Mouse (Mus musculus) adrenal gland, adult 2 months (tissue): ENCODE data around the gene Wnk1. TPM values are rescaled to one million over a fixed set of nuclear protein-coding genes. Genes with fewer than 3 reads are reported as not detected.

Experiments
- DNase-seq: peaks from one replicate; pipeline ENCODE4 v3.0.0; 2021
- polyA plus RNA-seq: library from polyadenylated mRNA; depleted of rRNA; stranded (reverse); fragments of >200 nt; gene quantifications from 2 replicates; pipeline ENCODE4 v1.2.3, GENCODE M21; 2012
- total RNA-seq, 2 experiments: library from RNA; stranded (reverse); gene quantifications; 2 replicates each; pipeline ENCODE4 v1.2.3; 2021

The Wnk1 gene
- total and polyA plus RNA-seq, 3 experiments, result 97.5 to 212 (median 140) TPM

DNA sequence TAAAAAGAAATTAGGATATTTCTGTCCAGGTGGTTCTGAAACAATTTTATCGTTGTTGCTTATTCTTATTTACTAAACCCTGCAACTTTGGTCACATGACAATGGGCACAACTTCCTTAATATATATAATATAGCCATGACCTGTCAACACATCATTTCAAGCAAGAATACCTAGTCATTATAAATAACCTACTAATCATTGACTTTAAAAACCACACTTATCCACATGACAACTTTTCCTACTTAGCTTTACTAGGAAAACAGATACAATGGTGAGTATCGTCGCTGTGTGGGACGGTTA is 2.0 kb upstream of the Wnk1 start:
- DNase-seq, result no peak

DNA sequence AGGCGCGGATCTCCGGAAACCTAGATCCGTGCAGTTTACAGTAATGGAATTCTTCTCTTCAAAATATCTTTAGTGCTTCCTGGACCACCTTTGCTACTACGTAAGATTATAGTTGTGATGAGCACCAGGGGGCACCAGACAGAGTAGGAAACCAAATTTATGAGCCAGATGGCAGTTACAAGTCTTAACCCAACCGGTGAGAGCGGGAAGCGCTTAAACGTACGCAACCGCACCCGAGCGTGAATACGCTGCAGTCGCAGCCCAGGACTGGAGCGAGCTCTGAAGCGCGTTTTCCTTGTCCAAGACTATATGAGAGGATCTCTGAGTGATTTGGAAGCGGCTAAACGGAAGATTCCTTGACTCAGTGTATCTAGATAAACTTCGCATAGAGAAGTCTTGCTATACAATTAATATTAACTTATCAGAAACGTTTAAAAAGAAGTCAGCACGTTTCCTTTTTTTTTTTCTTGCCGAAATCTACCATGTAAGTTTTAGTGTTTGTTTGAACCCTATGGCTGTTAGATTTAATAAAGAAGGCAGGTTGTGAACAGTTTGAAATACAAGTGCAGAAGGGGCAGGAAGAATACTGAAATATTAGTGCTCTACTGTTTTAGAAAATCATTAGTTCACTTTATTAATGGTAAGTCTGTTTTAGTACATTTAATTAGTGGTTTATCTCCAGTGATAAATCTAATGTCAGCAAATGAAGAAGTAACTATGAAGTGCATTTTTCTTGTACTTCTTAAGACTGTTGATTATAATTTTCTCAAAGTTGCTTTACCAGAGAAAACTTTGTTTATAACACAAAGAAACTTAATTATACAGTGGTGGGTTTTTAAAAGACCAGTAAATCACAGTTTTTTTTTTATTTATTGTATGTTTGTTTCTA is 1.4 kb upstream of the Wnk1 start:
- peak; percentile 84 for DNase-seq

DNA sequence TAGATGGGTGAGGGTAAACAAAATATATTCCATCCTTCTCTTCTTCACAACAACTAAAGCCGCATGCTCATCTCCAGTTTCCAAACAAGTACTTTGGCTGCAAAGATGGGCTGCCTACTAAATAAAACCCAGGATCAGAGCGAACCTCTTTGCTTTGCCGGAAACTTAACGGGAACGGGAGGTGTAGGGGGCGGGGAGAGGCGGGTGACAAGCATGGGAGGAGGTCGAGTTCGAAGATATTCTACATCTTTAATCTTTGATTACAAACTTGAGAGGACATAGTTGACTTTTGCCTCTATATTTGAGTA is 738 bp upstream of the Wnk1 start:
- DNase-seq, result peak; percentile 51

DNA sequence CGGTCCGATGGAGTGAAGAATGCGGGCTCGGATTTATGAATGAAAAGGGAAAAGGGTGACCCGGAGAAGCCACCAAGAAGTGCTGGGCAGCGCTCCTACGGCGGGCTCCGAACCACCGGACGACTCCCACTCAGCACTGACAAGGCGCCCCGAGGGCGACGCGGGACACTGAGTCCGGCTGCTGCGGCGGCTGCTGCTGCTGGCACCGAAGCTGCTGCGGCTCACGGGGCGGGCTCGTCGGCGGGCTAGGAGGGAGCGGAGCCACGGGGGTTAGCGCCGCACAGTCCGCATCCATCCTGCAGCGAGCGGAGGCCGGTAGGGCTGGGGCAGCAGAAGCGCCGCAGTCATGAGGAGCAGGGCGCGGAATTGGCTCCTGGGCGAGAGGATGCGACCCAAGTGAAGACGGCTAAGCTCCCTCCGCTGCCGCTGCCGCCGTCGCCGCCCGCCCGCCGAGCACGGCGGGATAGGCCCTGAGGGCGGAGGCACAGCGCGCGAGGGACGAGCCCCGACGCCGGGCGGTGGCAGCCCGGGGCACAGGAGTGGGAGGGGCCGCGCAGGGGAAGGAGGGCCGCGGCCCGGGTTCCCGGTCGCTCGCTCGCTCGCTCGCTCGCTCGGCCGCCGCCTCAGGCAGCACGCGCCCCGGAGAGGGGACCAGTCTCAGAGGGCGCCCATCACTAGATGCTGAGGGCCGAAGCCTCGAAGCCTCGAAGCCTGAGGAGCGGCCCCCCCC is 671 bp downstream of the Wnk1 start:
- peak; percentile 92 for DNase-seq

DNA sequence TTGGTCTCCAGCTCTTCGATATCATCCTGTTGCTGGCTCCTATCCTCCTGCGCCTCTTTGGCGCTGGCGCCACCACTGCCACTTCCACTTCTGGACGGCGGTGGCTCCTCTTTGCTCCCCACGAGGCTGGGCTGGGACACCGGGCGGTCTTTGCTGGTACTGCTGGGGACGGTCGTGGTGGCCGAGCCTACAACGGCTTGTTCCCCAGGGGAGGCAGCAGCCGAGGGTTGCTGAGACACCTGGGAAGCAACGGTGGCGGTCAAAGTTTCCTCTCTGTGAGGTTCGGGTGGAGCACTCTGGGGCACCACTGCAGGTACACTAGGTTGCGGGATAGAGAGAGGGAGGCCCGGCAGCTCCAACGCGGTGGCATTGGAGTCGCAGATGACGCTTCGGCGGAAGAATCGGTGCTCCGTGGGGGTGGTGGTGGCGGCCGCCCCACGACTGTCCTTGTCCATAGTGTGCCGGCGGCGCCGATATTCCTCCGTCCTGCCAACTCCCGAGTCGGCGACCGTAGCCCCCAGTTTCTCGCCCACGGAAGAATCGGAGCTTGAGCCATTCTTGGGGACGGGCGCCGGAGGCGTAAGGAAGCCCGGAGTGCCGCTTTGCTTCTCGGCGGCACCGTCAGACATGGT is 1.4 kb downstream of the Wnk1 start:
- DNase-seq, result peak; percentile 85

DNA sequence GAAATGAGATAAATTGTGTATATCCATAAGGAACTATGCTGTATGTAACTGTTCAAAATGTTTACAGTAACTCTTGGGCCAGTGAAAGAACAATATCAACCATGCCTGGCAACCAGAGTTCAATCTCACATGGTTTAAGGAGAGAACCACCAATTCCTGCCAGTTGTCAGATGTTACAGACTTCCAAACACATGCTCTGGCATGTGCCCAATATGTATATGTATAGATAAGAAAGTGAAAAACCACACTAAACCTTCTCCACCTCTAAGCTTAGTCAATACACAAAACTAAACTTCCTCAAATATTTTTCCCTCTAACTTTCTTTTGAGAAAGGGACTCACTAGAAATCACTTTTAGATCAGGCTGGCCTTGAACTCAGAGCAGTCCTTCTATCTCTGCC is 13.9 kb downstream of the Wnk1 start:
- DNase-seq, result no peak

DNA sequence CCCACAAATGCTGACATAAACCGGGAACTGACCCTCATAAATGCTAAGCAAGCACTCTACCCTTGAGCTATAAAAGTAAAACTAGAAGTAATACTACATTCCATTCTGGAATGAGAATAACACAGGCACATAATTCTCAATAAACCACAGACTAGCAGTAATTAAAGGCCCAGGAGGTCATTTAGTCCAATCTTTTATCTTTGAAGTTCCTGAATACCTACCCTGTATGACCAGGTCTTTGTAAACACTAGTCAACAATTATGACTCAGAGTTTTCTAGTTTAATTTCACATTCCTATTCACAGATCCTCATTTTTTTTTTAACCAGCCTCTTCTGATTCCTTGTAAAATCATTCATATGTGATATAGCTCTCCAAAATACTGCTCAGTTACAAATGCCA is 14.7 kb downstream of the Wnk1 start:
- DNase-seq, result no peak

DNA sequence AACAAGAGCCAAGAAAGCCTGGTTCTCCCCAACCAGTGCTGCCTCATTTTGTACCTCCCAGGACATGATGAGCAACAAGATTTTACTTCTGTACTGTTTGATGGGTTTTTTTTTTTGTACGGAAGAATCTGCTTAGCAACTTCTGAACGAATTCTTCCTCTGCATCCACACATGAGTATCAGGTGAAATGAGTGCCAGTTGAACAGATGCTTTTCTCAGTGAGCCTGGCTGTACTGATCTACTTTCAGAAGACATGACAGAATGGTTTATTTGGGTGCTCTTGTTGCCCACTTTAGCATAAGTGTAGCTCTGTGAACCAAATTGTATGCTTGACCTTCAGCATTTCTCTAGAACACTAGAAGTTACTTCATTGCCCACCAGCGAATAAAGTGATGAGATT is 16.4 kb downstream of the Wnk1 start:
- DNase-seq, result no peak

DNA sequence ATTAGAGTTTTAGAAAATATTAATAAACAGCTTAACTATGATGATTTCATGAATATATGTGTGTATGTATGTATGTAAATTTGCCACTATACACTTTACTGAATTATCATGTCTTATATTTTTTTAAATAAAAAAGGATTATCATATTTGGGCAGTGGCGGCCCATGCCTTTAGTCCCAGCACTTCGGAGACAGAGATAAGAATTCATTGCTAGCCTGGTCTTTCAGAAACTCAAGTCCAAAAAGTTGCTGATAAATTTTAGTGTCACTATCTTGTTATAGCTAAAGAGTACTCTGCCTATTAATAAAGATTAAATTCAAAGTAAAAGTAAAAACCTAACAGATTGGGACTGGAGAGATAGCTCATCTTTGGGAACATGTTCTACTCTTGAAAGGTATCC is 18.8 kb downstream of the Wnk1 start:
- no peak for DNase-seq

DNA sequence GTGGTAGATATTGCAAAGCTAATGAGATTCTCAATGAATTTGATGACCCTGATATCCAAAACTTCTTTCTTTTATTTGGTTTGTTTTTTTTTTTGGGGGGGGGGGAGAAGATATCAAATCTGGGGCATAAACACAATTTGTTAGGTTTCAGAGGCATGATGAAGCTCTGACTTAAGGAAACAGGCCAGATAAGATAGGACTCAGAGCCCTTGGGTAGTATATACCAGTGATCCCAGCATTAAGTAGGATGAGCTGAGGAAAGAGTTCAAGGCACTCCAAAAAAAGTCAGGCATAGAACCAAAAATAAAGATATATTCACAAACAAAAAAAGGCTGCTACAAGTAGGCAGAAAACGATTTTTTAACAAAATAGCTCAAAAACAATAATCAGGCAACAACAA is 25.3 kb downstream of the Wnk1 start:
- DNase-seq, result no peak

DNA sequence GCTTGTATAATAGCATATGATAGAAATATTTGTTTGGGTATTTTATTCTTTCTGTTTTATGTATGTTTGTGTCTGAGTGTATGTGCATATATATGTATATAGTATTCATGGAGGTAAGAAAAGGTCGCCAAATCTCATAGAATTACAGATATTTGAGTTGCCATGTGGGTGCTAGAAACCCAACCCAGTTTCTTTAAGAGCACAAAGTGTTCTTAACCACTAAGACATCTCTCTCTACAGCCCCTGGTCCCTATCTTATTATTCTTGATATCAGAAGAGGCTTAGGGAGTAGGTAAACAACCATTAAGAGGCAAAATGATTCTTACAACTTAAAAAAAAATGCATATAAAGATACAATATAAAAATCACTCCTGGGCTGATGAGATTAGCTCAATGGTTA is 27.0 kb downstream of the Wnk1 start:
- no peak for DNase-seq

DNA sequence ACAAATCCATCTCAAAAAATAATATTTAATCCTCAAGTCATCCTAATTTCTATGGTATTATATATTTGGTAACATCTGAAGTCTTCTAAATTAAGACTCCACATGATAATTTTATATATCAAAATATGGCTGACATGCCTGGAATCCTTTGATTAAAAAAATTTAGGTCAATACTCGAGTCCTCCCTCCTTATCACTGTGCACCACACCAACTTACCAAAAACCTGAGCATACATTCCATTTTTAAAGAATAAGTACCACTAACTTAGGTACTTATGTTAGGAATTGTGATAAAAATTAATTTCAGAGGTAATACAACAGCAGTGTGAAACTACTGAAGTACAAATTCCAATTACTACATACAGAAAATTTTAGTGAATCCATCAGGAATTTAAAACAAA is 27.5 kb downstream of the Wnk1 start:
- no peak for DNase-seq

DNA sequence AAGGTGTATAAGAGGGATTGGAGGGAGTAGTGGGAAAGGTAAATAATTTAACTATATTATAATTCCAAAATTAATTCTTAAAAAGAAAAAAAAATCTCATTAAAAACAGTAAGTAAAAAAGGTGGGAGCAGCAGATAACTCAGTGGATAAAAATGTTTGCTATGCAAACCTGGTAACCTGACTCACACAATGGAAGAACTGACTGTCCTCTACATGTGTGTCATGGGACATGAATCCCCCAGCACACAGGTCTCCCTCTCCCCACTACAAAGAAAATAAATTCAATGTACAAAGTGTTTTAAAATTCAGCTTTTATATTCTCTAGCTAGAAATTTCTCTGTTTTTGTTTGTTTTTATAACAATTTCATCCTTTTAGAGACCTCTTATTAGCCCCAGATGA is 27.9 kb downstream of the Wnk1 start:
- no peak for DNase-seq

DNA sequence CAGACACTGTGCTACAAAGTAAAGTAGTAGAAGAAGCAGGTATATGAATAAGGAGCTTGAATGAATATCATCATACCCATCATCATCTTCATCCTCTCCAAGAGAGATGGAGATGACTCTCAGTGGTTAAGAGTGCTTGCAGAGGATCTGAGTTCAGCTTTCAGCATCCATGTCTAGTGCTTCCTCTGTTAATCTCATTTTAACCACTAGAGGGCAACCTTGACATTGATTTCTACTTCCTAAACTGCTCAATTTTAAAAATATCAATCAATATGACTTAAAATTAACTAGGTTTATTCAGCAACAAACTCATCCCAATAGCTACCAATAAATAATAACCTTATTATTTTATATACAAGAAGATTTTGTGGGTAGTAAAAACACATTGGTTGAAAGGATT is 36.8 kb downstream of the Wnk1 start:
- DNase-seq, result no peak

DNA sequence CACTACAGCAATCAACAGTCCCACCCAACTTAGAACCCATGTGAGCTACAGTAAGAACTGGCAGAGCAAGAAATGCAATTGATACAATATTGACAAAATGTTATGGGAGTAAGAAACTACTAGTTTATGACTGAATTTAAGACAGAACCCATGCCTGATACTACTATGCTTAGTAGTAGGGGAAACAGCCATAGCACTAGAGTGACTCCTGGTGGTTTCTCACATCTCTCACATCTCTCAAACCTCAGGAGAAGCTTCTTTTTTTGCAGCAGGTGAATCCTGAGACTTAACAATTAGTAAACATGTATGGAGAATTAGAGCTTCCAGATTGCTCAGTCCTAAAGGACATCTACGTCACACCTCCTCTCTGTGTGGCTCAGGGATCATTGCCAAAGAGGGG is 42.0 kb downstream of the Wnk1 start:
- DNase-seq, result no peak

DNA sequence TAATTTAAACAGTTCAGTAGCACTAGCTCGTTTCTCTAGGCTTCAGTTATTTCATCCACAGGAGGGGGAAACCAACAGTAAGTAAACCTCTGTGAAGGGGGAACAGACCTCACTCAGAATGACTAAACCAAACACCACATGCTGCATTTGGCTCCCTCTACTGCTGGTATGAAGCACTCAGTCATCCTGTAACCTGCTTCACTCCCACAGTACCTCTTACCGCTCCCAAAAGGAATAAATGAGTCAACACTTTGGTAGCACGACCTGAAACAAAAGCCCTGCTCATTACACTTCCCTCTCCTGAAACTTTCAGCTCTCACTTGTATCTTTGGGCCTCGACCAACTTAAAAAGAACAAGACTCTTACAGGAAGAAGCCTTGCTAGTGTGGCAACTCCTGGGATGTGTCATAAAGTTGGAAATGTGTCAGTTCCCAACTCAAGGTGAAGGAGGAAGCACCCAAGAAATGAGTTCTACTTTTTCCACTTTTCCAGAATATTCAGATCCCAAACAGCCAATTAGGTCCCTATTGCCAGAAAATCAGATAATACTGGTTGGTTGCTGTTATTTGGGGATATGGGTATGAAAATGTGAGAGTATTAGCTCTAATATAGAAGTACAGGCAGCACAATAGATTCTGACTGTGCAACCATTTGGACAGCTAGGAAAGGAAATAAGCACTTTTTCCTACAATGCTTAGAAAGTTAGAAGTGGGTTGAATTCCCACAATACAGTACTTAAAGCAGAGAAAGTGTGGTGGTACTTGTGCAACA is 114.1 kb downstream of the Wnk1 start:
- DNase-seq, result peak; percentile 37

DNA sequence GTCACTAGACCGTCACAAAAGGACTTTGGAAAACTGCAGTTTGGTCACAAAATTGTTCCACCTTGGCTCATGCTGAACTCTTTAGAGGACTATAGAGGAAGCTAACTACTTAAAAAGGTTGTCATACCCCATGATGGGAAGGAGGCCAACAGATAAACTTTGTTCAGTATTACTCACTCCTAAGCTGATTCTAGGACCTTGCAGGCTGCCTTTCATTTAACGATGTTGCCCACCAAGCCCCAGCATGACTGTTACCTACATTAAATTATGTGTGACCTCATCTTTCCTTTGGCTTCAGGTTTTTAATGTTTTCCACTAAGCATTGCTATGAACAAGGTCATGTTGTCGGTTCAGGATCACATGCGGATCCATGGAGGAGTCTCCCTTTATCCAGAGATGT is 115.9 kb downstream of the Wnk1 start:
- no peak for DNase-seq

DNA sequence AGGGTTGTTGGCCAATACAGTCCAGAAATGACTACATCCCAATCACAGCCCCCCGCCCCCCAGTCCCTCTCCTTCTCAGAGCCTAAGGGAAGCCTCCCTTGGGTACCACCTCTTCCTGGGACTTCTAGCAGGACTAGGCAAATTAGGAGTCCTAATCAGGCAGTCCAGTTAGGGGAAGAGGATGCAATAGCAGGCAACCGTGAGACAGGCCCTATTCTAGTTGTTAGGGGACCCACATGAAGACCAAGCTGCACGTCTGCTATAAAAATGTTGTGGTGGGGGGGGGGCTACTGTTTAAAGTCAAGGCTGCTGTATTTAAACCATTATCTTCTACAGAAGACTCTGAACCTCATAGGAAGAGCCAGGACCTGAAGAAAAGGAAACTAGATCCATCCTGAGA is 116.3 kb downstream of the Wnk1 start:
- no peak for DNase-seq

DNA sequence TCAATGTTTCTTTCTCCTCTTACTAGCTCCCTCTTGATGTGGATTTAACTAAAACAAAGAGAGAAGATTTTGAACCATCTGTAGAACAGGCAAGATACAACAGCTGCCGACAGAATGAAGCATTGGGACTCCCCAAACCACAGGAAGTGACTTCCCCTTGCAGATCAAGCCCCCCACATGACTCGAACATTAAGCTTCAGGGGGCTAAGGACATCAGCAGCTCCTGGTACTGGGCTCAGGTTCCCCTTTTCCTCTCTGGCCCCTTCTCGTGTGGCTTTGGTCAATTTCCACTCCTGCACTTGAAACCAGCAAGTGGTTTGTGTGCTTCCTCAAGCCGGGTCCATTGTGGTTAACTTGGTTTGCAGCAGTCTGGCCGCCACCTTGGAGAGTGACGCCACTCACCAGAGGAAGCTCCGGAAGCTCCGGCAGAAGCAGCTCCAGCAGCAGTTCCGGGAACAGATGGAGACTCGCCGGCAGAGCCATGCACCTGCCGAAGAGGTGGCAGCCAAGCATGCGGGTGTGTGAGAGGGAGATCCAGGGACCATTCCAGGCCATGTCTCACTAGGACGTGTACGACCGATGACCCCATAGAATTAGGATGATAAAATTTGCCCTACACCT is 119.8 kb downstream of the Wnk1 start:
- no peak for DNase-seq

DNA sequence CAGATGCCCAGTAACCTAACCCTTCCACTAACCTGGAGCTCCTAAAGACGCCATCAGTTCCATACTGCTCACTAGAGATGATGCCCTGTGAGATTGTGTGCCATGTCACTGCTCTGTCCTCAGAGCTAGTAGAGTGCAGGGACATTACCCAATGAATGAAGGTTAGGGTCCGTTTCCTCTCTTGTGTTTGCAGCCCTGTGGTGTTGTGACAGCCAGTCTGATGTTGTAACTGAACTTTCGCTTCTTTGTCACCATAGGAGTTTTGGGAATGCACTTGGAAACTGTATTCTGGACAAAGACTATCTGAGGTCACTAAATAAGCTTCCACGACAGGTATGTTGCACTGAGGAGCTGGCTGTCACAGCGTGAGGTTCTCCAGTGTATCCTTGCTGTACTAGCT is 122.8 kb downstream of the Wnk1 start:
- no peak for DNase-seq

DNA sequence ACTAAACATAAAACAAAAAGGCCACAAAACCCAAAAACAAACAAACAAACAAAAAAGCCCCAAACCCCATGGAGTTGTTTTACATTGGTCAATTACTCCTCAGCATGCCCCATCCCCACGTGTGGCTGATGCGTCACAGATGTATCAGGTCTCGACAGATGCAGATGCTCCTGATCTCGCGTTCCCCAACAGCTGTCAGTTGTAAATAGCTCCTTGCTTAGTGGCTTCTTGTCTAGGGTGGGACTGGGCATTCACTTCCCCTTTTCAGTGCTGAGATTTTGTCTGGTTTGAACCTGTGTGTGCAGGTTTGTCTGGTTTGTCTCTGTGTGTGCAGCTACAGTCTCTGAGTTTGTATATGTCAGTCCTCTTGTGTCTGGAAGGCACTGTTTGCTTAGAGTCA is 126.4 kb downstream of the Wnk1 start:
- DNase-seq, result no peak

DNA sequence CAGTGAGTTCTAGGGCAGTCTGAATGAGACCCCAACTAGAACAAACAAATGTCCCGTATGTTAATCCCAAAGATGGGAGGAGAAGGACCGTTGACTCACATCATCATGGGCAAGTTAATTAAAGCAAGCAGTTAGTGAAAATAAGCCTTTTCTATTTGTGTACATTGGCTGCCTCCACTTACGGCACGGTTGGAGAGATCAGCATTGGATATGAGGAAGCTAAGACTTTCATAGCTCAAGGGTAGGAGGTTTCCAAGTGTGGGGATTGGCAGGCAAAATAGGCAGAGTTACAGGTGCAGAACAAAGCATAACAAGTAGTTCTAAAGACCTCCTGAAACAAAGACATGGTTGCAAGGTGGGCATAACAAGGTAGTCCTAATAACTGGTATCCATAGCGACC is 133.0 kb downstream of the Wnk1 start:
- DNase-seq, result no peak
